Mouse (Mus musculus) regulatory T cell (primary cell): ENCODE results near the gene Brms1.

Source experiments
- in situ Hi-C: fragments of 300-600 bp; cut with MboI, MseI; formaldehyde crosslinking; loops from one replicate; pipeline ENCODE4 v1.15.1; 2025; ENCODE audit warnings: high pct_unique_total_duplicates

Brms1 gene

GRCm38 (mm10) chr19:5038709-5039156 is 2.4 kb upstream of the Brms1 start, which contains the start of the genes B4gat1 and AC124502.3:
Gene B4gat1 (plus strand): TSS chr19:5038826.
Gene AC124502.3 (plus strand): TSS chr19:5038891.
- in situ Hi-C loops: no loop called here

DNA sequence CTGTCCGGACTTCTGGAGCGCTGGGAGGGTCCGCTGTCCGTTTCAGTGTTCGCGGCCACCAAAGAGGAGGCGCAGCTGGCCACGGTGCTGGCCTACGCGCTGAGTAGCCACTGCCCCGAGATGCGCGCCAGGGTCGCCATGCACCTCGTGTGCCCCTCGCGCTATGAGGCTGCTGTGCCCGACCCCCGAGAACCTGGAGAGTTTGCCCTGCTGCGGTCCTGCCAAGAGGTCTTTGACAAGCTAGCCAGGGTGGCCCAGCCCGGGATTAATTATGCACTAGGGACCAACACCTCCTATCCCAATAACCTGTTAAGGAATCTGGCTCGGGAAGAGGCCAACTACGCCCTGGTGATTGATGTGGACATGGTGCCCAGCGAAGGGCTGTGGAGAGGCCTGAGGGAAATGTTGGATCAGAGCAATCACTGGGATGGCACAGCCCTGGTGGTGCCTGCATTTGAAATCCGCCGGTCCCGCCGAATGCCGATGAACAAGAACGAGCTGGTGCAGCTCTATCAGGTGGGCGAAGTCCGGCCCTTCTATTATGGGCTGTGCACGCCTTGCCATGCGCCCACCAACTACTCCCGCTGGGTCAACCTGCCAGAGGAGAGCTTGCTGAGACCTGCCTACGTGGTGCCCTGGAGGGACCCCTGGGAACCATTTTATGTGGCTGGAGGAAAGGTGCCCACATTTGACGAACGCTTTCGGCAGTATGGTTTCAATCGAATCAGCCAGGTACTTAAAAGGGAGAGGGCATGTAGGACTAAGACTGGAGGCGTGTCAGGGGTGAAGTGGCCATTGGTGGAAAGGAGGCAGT is 1.6 kb upstream of the Brms1 start:
- in situ Hi-C loops: loop anchor here (10.0 kb wide), 1 partner anchor 55 kb away; the partner anchor contains the start of gene Cnih2

DNA sequence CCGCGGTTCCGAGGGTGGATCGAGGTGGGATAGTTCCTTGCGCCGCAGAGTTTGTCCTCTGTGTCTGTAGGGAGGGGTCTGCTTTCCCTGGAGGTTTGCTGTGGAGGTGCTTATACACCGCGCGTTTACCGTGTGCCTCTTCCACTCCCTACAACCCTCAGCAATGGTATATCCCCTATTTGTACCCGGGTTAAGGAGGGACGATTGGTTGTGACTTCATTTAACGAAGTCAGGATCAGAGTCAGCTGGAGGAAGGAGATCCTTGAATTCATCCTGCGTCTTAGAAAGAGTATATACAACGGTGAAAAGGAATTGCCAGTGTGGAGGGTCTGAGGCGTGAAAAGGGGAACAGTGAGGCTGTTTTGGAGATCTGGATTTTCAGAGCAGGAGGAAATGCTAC is 434 bp downstream of the Brms1 start:
- in situ Hi-C loops: loop anchor here (10.0 kb wide), 1 partner anchor 53 kb away; the partner anchor contains the start of gene Cnih2

GRCm38 (mm10) chr19:5045531-5045930 is 4.4 kb downstream of the Brms1 start:
- in situ Hi-C loops: loop anchor here (10.0 kb wide), 1 partner anchor 49 kb away; the partner anchor contains the start of gene Cnih2

DNA sequence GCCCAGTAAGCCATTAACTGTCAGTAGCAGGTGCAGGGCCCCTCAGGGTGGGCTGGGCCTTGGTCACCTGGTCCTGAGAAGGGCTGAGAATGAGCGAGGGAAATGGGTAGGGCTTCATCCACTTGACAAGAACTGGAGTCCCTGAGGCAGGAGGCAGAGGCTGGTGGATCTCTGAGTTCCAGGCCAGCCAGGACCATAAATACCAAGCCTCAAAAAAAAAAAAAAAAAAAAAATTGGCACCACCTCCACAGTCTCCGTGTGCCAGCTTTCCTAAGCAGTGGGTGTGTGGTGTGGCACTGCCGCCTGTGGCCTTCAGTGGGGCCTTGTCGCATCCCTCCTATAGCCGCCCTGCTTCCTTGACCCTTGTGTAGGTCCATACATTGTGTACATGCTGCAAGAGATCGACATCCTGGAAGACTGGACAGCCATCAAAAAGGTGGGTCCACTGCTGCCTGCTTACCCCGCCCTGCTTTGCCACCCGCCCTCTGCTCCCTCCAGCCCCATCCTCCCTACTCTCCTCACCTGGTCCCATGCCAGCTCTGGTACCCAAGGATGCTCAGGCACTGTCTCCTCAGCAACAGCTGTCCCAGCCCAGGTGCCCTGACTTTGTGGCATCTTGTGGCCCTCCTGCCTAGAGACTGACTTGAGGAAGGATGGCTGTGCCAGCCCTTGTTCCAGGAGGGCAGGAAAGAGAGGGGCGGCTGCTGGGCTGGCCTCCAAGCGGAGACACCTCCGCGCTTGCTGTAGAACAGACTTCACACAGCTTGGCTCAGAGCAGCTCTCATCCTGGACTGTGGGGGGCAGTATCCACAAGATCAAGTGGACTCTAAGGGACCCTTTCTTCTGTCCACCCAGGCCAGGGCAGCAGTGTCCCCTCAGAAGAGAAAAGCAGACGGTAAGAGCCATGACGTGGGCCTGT is 7.2 kb downstream of the Brms1 start:
- in situ Hi-C loops: loop anchor here (10.0 kb wide), 1 partner anchor 46 kb away; the partner anchor contains the start of gene Cnih2

- in situ Hi-C loops: loop anchor here (10.0 kb wide), 1 partner anchor 45 kb away; the partner anchor contains the start of gene Cnih2
Observed at GRCm38 (mm10) chr19:5049325-5049724, 8.2 kb downstream of the Brms1 start.

- in situ Hi-C loops: no loop called here
Observed at GRCm38 (mm10) chr19:5050047-5050905, 9.1 kb downstream of the Brms1 start, which contains the start of gene Rin1. Gene Rin1 (plus strand): TSS chr19:5050481.

DNA sequence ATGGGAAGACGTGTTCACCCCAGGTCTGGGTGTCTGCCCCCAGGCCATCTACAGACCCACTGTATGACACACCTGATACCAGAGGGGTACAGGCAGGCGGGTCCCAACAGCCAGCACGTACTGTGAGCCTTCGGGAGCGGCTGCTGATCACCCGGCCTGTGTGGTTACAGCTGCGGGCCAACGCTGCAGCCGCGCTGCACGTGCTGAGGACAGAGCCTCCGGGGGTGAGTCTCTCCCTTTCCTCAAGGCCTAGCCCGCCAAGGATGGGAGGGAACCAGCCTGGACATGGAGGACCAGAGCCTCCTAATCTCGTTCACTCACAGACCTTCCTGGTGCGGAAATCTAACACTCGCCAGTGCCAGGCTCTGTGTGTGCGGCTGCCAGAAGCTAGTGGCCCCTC is 9.9 kb downstream of the Brms1 start:
- in situ Hi-C loops: no loop called here

GRCm38 (mm10) chr19:5051515-5051914 is 10.4 kb downstream of the Brms1 start:
- in situ Hi-C loops: no loop called here

DNA sequence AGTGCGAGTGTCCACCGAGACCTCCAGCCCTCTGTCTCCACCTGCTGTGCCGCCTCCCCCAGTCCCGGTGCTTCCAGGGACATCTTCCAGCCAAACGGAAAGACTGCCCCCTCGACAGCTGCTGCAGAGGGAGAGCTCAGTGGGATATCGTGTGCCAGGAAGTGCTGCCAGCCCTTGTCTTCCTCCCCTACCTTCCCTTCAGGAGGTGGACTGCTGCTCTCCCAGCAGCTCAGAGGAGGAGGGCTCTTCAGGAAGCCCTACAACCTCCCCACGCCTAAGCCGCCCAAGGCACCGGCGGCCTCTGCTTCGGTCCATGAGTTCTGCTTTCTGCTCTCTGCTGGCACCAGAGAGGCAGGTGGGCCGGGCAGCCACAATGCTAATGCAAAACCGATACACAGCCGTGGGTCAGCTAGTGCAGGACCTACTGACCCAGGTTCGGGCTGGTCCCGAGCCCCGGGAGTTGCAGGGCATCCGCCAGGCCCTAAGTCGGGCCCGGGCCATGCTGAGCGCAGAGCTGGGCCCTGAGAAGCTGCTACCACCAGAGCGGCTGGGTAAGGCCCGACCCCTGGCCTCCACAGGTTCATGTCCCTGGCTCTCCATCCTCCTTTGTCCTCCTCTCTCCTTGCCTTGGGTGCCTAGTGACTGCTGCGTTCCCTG is 11.1 kb downstream of the Brms1 start:
- in situ Hi-C loops: no loop called here

DNA sequence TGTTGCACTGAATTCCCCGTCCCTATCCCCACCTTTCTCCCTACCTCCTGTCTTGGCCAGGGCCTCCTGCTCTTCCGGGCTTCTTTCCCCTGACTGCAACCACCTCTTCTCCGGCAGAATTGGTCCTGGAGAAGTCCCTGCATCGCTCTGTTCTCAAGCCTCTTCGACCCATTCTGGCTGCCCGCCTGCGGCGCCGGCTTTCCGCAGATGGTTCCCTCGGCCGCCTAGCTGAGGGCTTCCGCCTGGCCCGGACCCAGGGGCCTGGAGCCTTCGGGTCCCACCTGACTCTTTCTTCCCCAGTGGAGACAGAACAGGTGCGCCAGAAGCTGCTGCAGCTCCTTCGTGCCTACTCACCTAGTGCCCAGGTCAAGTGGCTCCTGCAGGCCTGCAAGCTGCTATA is 11.7 kb downstream of the Brms1 start:
- in situ Hi-C loops: no loop called here

- in situ Hi-C loops: no loop called here
Observed at GRCm38 (mm10) chr19:5053909-5054308, 12.8 kb downstream of the Brms1 start.

- in situ Hi-C loops: no loop called here
Observed at GRCm38 (mm10) chr19:5056251-5056650, 15.1 kb downstream of the Brms1 start.

GRCm38 (mm10) chr19:5057876-5058775 is 17.0 kb downstream of the Brms1 start:
- in situ Hi-C loops: no loop called here

- in situ Hi-C loops: no loop called here
Observed at GRCm38 (mm10) chr19:5058801-5059771, 17.9 kb downstream of the Brms1 start.

DNA sequence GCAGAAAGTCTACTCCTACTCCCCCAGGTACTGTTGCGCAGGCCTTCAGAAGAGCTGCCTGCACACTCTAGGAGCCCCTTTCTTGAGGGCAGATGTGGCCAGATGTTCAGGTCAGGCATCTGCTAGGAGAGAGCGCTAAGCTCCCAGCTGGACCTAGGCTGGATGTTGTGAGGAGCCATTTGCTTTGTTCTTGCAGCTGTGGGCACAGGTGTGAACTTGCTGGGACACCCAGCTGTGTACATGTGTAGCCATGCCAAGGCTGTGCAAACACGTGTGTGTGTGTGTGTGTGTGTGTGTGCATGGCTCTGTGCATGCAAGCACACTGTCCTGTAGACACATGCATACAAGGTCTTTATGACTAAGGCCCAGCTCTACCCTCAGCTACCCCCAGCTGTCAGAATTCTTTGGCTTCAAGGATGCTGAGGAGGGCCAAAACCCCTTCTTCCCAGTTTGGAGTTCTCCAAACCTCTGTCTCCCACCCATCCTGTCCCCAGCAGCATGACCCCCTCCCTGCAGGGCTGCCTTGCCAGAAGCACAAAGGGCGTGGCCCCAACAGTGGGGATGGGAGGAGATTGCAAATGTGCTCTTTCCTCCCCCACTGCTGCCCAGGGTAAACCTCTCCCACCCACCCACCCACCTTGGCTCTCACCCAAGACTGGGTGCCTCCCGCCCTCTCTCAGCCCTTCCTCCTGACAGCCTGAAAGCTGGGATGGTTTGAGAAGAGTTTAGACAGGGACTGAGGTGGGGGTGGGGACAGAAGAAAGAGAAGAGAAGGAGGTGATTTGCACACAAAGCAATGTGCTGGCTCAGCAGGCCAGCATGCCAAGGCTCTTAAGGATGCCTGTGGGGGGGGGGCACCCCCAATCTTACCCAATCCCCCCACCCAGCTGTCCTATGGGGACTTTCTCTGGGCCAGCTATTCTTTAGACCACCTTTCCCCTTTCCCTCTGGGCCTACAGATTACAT is 19.5 kb downstream of the Brms1 start:
- in situ Hi-C loops: no loop called here

DNA sequence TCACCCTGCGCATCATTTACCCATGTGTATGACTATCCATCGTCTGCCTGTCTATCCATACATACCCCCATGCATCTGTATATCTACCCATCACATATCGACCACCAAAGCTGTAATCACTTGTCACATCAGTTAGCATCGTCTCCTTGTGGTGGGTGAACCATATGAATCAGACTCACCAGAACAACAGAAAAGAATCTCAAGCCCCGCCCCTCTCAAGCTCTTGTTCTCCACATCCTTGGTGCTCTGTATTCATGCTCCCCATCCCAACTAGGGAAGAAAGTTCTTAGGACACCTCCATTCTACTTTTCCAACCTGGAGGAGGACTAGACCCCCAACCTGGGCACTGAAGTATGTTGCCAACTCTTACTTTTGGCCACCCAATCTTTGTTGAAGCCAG is 20.9 kb downstream of the Brms1 start:
- in situ Hi-C loops: no loop called here
